Mouse (Mus musculus) neural tube, embryonic 13.5 days (tissue): ENCODE measurements around the gene Arl15. TPM values are rescaled to one million over a fixed set of nuclear protein-coding genes. Genes with fewer than 3 reads are reported as not detected.

Source experiments
- ATAC-seq: fragments of 200-750 bp; cut with Nextera tagmentation; 2 replicates; pipeline ENCODE4 v1.8.0; 2017; ENCODE audit warnings: low read depth, mild to moderate bottlenecking, moderate TSS enrichment, moderate library complexity
- H3K27ac ChIP-seq: fragments of 300-500 bp; sonication (generic); replicated peaks from 2 replicates; pipeline ENCODE4 v1.5.1; 2015; ENCODE audit warnings: moderate library complexity, mild to moderate bottlenecking, inconsistent platforms
- H3K27me3 ChIP-seq: fragments of 300-500 bp; sonication (generic); 2 replicates; pipeline ENCODE4 v1.6.1; 2015; ENCODE audit warnings: mild to moderate bottlenecking, inconsistent platforms
- H3K36me3 ChIP-seq: fragments of 300-500 bp; sonication (generic); 2 replicates; pipeline ENCODE4 v1.6.1; 2015; ENCODE audit warnings: mild to moderate bottlenecking, inconsistent platforms
- H3K4me1 ChIP-seq: fragments of 300-500 bp; sonication (generic); replicated peaks from 2 replicates; pipeline ENCODE4 v1.6.1; 2015; ENCODE audit warnings: inconsistent platforms
- H3K4me2 ChIP-seq: fragments of 300-500 bp; sonication (generic); 2 replicates; pipeline ENCODE4 v1.6.1; 2015; ENCODE audit warnings: inconsistent platforms, mild to moderate bottlenecking, moderate library complexity
- H3K4me3 ChIP-seq: fragments of 300-500 bp; sonication (generic); 2 replicates; pipeline ENCODE4 v1.5.1; 2015; ENCODE audit warnings: mild to moderate bottlenecking, inconsistent platforms
- H3K9ac ChIP-seq: fragments of 300-500 bp; sonication (generic); 2 replicates; pipeline ENCODE4 v1.6.1; 2015; ENCODE audit warnings: moderate library complexity, mild to moderate bottlenecking, inconsistent platforms
- H3K9me3 ChIP-seq: fragments of 300-500 bp; sonication (generic); 2 replicates; pipeline ENCODE4 v1.6.1; 2016; ENCODE audit warnings: inconsistent platforms
- WGBS: fragments of 180-500 bp; shearing (Covaris S2); methylation state at CpG from one replicate; pipeline ENCODE4 v1.1.7; 2015; 5-methylcytosine and 5-hydroxymethylcytosine counted together
- polyA plus RNA-seq: library from polyadenylated mRNA; unstranded; fragments of >200 nt; fragmentation: Nextera tagmentation; extraction: Ambion mirVana; gene quantifications from 2 replicates; pipeline ENCODE4 v1.2.1, GENCODE M21; 2015

The Arl15 gene
- polyA plus RNA-seq, 1 experiment from 2014 or later: 14.8 TPM

DNA sequence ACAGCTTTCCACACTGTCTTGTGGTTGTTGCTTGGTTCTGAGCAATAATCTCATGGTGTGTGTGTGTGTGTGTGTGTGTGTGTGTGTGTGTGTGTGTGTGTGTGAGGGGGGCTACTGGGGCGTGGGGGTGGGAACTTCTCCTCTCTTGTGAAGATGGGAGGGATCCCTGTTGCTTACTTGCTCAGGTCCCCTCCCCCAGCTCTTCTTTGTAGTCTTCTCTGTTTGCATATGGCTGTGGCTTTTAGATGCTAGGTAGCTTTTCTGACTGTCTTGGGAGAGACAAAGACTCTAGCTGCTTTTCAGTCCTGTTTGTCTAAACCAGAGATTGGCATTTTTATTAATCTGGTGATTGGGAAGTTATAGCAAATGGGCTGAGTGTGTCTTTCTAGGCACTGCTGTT lies 88.7 kb downstream of the Arl15 start:
- H3K36me3 ChIP-seq: no peaks in the 10 kb centered on the region
- H3K9me3 ChIP-seq: no peaks in the 10 kb centered on the region
- no peak overlapping the region for H3K9ac ChIP-seq
- no peak overlapping the region for H3K4me3 ChIP-seq
- 33% methylated on average over 1 of the region's 1 CpGs for WGBS
- no peak overlapping the region for H3K4me2 ChIP-seq
- no peak overlapping the region for H3K27ac ChIP-seq
- peaks cover 66% of the 10 kb centered on the region for H3K4me1 ChIP-seq
- H3K27me3 ChIP-seq: no peaks in the 10 kb centered on the region
- ATAC-seq: no peak

DNA sequence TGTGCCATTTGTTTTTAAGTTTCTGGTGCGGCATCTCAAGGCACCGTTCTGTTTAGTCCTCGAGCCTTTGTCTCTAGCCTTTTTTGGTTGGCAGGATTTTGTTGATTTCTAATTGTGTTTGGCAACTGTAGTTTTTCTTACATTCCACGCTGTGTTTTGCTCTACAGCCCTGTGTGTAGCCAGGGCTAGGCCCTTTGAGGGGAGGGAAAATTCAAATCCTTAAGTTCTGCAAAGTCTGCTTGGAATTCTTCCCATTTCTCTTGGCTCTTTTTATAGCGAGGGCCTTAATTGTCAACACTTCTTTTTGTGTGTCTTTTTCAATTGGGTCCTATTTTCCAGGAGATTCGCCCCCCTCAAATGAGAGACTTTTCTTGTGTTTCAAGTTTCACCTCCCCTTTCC lies 92.8 kb downstream of the Arl15 start:
- peaks cover 45% of the 10 kb centered on the region for H3K4me1 ChIP-seq
- no peak for ATAC-seq
- H3K27ac ChIP-seq: no peak overlapping the region
- no peak overlapping the region for H3K9ac ChIP-seq
- no peaks in the 10 kb centered on the region for H3K36me3 ChIP-seq
- H3K4me3 ChIP-seq: no peak overlapping the region
- WGBS: 38% methylated on average over 6 of the region's 6 CpGs
- no peaks in the 10 kb centered on the region for H3K27me3 ChIP-seq
- no peak overlapping the region for H3K4me2 ChIP-seq
- H3K9me3 ChIP-seq: no peaks in the 10 kb centered on the region

DNA sequence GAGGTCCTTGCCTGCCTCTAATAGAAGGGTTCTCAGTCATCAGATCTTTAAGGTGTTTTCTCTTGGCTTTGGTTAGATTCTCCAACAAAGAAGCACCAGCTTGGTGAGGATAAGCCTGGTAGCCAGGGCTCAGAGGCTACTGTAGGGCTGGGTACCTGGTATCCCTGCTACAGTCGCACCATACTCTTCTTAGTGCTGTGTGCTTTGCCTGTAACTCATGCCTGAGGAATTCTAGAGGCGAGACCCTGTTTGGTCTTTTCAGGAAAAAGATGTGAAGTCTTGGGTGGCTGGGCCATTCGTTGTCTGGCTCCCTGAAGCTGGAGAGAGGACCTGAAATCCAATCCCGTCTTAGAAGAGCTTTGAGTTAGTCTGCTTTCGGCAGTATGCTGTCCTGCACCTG lies 93.8 kb downstream of the Arl15 start:
- ATAC-seq: no peak
- H3K4me3 ChIP-seq: no peak overlapping the region
- no peaks in the 10 kb centered on the region for H3K27me3 ChIP-seq
- H3K27ac ChIP-seq: no peak overlapping the region
- H3K9ac ChIP-seq: no peak overlapping the region
- H3K4me2 ChIP-seq: no peak overlapping the region
- no peaks in the 10 kb centered on the region for H3K9me3 ChIP-seq
- no peaks in the 10 kb centered on the region for H3K36me3 ChIP-seq
- peaks cover 37% of the 10 kb centered on the region for H3K4me1 ChIP-seq
- 63% methylated on average over 5 of the region's 5 CpGs for WGBS

GRCm38 (mm10) chr13:113888704-113889103 lies 94.4 kb downstream of the Arl15 start:
- 0 out of 2 replicates have a peak, but pooled peaks have one; percentile 30 for ATAC-seq
- no peaks in the 10 kb centered on the region for H3K36me3 ChIP-seq
- peak overlapping the region; percentile 29; the same call in 1 of the 2 replicates for H3K4me2 ChIP-seq
- no peaks in the 10 kb centered on the region for H3K9me3 ChIP-seq
- H3K27me3 ChIP-seq: no peaks in the 10 kb centered on the region
- H3K9ac ChIP-seq: no peak overlapping the region
- H3K4me1 ChIP-seq: peaks cover 36% of the 10 kb centered on the region
- H3K27ac ChIP-seq: no peak overlapping the region
- no peak overlapping the region for H3K4me3 ChIP-seq
- WGBS: 43% methylated on average over 16 of the region's 16 CpGs

- Histone ChIP-seq H3K27me3 (no peaks in the 10 kb centered on the region), H3K27ac (no peak overlapping the region), H3K36me3 (no peaks in the 10 kb centered on the region), H3K4me2 (peak overlapping the region; percentile 29; the same call in 1 of the 2 replicates), H3K4me3 (no peak overlapping the region), H3K9me3 (no peaks in the 10 kb centered on the region), H3K9ac (no peak overlapping the region), H3K4me1 (peaks cover 36% of the 10 kb centered on the region)
- 74% methylated on average over 24 of the region's 24 CpGs for WGBS
- no peak for ATAC-seq
These were observed 95.1 kb downstream of the Arl15 start for GRCm38 (mm10) chr13:113889140-113890055.

DNA sequence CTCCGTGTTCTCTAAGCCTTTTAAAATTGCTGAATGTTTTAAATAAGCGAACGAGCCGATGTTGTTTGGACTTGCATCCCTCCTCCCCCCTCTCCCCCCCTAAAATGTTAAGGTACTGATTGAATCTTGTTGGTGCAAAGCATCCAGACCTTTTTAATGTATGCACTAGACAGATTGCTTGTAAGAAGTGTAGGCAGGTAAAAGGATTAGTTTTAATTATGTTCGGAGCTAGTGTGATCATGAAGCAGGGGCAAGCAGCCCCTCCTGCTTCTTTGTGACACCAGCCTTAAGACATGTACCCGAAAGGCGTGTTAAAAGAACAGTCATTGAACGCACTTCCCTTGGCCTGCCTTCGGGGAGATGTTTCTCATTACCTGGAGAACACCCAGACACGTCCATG lies 102.4 kb downstream of the Arl15 start:
- WGBS: 87% methylated on average over 10 of the region's 10 CpGs
- Histone ChIP-seq H3K36me3 (no peaks in the 10 kb centered on the region), H3K9ac (no peak overlapping the region), H3K27me3 (no peaks in the 10 kb centered on the region), H3K4me3 (no peak overlapping the region), H3K27ac (no peak overlapping the region), H3K9me3 (no peaks in the 10 kb centered on the region), H3K4me2 (no peak overlapping the region), H3K4me1 (no peaks in the 10 kb centered on the region)
- no peak for ATAC-seq

DNA sequence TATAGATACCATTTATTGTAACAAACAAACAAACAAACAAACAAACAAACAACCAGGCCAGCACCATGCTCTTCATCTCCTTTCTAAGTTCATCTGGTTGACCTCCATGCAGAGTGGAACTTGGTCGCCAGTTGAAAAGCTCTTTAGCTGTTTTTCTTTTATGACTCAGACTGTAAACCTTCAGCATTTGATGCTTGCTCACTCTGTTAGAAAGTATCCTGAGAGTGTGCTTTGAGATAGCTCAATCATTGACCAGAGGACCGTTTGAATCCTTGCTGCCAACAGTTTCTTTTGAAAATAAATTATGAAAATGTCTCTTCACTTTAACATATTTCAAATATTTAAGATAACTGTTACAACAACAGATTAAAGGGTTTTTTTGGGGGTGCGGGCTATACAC lies 103.2 kb downstream of the Arl15 start:
- Histone ChIP-seq H3K4me3 (no peak overlapping the region), H3K4me1 (no peaks in the 10 kb centered on the region), H3K4me2 (no peak overlapping the region), H3K9ac (no peak overlapping the region), H3K36me3 (no peaks in the 10 kb centered on the region), H3K9me3 (no peaks in the 10 kb centered on the region), H3K27ac (no peak overlapping the region), H3K27me3 (no peaks in the 10 kb centered on the region)
- WGBS: 86% methylated on average over 3 of the region's 3 CpGs
- no peak for ATAC-seq

GRCm38 (mm10) chr13:113897951-113898350 lies 103.6 kb downstream of the Arl15 start:
- H3K27me3 ChIP-seq: no peaks in the 10 kb centered on the region
- H3K4me1 ChIP-seq: no peaks in the 10 kb centered on the region
- H3K4me3 ChIP-seq: no peak overlapping the region
- 86% methylated on average over 9 of the region's 9 CpGs for WGBS
- H3K9me3 ChIP-seq: no peaks in the 10 kb centered on the region
- ATAC-seq: no peak
- H3K4me2 ChIP-seq: no peak overlapping the region
- no peak overlapping the region for H3K27ac ChIP-seq
- no peak overlapping the region for H3K9ac ChIP-seq
- H3K36me3 ChIP-seq: no peaks in the 10 kb centered on the region

- no peaks in the 10 kb centered on the region for H3K27me3 ChIP-seq
- H3K4me1 ChIP-seq: no peaks in the 10 kb centered on the region
- H3K36me3 ChIP-seq: no peaks in the 10 kb centered on the region
- no peak overlapping the region for H3K9ac ChIP-seq
- H3K9me3 ChIP-seq: no peaks in the 10 kb centered on the region
- no peak overlapping the region for H3K4me2 ChIP-seq
- no peak overlapping the region for H3K4me3 ChIP-seq
- no peak overlapping the region for H3K27ac ChIP-seq
- no peak for ATAC-seq
- WGBS: 91% methylated on average over 11 of the region's 11 CpGs
These were observed 106.8 kb downstream of the Arl15 start for GRCm38 (mm10) chr13:113901001-113901545.

GRCm38 (mm10) chr13:113903255-113903654 lies 109.0 kb downstream of the Arl15 start:
- Histone ChIP-seq H3K36me3 (no peaks in the 10 kb centered on the region), H3K9ac (no peak overlapping the region), H3K9me3 (no peaks in the 10 kb centered on the region), H3K27ac (no peak overlapping the region), H3K4me2 (no peak overlapping the region), H3K4me1 (peaks cover 8% of the 10 kb centered on the region), H3K27me3 (no peaks in the 10 kb centered on the region), H3K4me3 (no peak overlapping the region)
- 91% methylated on average over 6 of the region's 6 CpGs for WGBS
- ATAC-seq: no peak

DNA sequence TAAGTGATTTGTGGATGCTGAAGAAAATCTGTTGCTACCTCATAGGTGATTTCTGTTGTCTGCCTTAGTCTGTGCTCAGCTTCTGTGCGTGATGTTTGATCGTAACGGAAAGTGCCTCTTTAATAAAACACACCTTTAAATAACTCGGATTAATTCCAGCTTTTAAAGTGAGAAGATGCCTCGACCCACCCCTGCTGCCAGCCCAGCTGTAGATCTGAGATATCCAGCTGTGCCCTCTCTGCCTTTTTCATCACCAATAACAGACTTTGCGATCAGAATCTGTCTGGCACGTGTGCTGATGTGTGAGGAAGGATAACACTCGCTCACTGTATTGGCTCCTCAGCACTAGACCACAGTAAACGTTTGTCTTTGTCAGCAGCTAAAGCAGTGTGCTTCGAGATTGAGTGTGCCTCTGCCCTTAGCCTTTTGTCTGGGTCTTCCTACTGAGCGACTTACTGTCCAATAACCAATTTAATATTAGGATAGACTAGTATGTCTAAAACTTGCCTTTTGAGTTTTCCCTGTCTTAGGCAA lies 117.7 kb downstream of the Arl15 start:
- ATAC-seq: no peak
- no peak overlapping the region for H3K4me2 ChIP-seq
- 35% methylated on average over 11 of the region's 11 CpGs for WGBS

GRCm38 (mm10) chr13:113914551-113914971 lies 120.3 kb downstream of the Arl15 start:
- Histone ChIP-seq H3K36me3 (no peaks in the 10 kb centered on the region), H3K4me3 (no peak overlapping the region), H3K9ac (no peak overlapping the region), H3K4me2 (peak overlapping the region; percentile 26), H3K27me3 (no peaks in the 10 kb centered on the region), H3K9me3 (no peaks in the 10 kb centered on the region), H3K27ac (no peak overlapping the region), H3K4me1 (peaks cover 62% of the 10 kb centered on the region)
- 8% methylated on average over 9 of the region's 9 CpGs for WGBS
- ATAC-seq: peak; percentile 20; the same call in 1 of the 2 replicates

More for the DNA sequence above, 117.7 kb downstream of the Arl15 start:
- no peak overlapping the region for H3K27ac ChIP-seq
- no peak overlapping the region for H3K9ac ChIP-seq
- H3K27me3 ChIP-seq: no peaks in the 10 kb centered on the region
- no peaks in the 10 kb centered on the region for H3K36me3 ChIP-seq
- H3K4me3 ChIP-seq: no peak overlapping the region
- no peaks in the 10 kb centered on the region for H3K9me3 ChIP-seq
- H3K4me1 ChIP-seq: peaks cover 44% of the 10 kb centered on the region
